Mouse (Mus musculus) gastrocnemius, postnatal 14 days (tissue): ENCODE results near the gene Ptprd. TPM values are rescaled to one million over a fixed set of nuclear protein-coding genes. Genes with fewer than 3 reads are reported as not detected.

Experiments
- DNase-seq: peaks from one replicate; pipeline ENCODE4 v3.0.0; 2021; ENCODE audit warnings: mixed read lengths
- intact Hi-C: fragments of 180-260 bp; cut with DNase I; formaldehyde crosslinking; loops from one replicate; pipeline ENCODE4 v1.15.1; 2025; ENCODE audit warnings: low total_unique reads
- total RNA-seq, 2 experiments: library from RNA; stranded (reverse); gene quantifications; 2 replicates each; pipeline ENCODE4 v1.2.3; 2021

Gene Ptprd
- total RNA-seq, 2 experiments from 2014 or later, result 15.9 to 21.1 TPM

DNA sequence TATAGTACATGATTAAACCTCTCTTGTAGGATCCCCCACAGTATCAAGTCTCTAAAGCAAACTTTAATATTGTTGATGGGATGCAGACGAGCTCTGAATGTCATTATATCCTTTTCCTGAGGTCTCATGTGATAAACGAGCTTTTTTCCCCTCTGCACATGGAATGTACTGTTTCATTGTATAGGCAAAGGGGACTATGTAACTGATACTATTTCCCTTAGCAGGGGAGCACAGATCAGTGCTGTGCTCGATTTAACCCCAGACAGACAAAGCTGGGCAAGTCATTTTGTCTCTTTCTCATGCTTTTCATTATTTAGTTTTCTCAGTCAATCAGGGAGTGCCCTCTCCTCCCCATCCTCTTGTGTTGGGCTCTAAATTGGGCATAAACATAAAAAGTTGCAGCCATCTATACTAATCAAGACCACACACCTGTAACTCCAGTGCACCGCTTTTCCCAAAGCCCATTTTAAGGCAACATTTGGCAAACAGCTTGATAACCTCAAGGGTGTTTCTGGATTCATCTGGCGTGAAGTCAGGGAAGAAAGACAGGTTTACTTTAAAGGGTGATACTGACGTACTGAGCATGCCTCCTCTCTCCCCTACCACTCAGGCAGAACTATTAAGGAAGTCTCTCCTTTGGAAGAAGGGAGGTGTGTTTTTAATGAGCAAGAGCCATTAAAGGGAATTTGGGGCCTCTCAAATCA, 1709.0 kb downstream of the Ptprd start:
- intact Hi-C loops, result no loop called here

DNA sequence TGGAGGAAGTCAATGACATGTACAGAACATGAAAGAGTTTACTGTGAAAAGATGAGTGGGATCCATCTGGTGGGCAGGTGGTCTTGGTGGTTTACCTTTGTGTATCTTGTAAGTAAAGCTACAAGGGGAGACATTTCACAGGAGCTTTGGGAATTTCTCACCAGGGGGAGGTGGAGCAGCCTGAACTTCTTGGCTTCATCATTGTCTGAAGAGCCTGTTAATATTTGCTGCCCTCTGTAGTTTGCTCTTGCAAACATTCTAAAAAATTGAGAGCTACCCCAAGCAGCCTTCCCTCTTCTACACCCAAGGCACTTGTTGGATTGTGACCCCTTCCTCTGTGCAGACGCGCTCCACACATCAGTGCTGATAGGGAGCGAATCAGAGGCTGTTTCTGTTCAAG, 1725.9 kb downstream of the Ptprd start:
- intact Hi-C loops, result no loop called here

More for the DNA sequence above, 1709.0 kb downstream of the Ptprd start:
- DNase-seq, result no peak

DNA sequence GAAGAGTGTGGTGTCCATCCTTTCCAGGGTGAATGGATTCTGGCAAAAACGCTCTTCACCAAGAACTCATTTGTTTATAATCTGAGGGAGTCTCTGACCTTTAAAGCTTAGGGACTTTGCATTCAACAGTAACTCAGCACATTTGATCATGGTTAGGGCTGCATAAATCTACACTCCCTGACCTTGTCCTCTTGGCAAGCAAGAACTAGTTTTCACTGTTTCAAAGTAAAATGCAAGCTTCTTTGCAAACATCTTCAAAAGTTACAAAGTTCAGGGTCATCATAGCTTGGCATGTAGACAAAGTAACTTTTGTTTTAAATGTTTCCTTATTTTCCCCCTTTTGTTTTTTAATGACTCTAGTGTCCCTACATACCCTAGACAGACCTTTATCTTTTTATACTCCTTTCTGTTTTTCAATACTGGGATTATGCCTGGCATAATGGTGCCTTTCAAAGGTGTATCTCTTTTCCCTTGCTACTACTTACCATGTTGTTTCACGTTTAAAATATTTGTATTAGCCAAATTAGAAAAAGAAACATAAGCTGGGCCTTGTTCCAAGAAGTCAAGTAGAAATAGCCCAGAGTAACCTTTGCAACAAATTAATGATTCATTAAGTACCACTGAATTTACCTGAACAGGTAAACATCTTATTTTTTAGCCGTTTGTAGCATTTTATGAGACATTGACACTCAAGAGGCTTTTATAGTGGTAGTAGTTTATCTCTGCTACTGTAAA, 1743.2 kb downstream of the Ptprd start:
- DNase-seq, result no peak
- intact Hi-C loops, result no loop called here

More for the DNA sequence above, 1725.9 kb downstream of the Ptprd start:
- DNase-seq, result no peak

DNA sequence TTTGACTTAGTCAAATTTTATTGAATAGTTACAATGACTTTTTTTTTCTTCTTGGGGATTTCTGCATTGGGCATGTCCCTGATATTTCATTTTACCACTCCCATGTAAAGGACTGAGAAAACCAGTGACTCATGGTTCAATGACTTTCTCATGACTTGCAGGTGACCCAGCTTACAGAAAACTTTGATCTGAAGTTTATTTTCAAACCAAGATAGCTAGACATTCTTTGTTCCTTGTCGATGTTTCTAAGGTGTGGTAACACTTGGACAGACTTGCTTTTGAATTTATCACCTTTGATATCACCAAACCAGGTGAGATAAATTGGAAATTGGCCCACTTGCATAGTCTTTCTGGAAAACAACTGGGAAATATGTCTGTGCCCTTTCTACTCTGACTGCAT, 1747.1 kb downstream of the Ptprd start:
- intact Hi-C loops, result no loop called here
- DNase-seq, result no peak

DNA sequence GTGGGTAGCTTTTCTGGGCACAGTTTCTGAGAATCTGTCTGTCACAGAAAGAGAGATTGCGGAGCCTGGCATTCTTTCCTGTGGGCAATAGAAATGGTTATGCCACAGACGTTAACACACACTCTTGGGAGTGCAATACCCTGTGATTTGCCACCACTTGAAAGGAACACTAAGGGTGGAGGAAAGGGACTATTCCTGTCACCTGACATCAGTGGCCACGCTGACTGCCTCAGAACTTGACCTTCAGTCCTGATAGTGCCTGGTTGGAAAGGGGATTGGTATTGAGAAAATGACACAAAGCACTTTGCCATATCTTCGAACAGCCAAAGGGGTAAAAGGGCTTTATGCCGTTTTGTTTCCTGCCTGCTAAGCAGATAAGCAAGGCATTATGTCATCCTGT, 1750.4 kb downstream of the Ptprd start:
- no peak for DNase-seq
- intact Hi-C loops, result no loop called here

GRCm38 (mm10) chr4:76460556-76460955, 1751.2 kb downstream of the Ptprd start:
- DNase-seq, result no peak
- intact Hi-C loops, result no loop called here

DNA sequence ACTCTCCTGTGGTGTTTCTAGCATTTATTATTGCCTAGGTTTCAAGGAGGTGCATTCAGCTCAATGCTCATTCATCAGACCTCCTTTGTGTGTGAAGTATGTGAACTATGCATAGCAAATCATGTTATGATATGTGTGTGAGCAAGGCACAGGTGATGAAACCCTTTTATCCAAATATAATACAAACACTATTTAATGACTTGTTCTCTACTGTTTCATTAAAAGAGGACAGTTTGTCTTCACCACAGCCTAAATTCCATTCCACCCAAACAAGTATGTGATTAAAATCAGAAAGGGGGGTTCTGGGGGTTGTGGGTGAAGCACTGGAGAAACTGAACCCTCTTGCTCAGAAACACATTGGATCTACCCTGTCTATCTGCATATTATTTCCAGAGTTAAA, 1752.1 kb downstream of the Ptprd start:
- DNase-seq, result no peak
- intact Hi-C loops, result no loop called here

DNA sequence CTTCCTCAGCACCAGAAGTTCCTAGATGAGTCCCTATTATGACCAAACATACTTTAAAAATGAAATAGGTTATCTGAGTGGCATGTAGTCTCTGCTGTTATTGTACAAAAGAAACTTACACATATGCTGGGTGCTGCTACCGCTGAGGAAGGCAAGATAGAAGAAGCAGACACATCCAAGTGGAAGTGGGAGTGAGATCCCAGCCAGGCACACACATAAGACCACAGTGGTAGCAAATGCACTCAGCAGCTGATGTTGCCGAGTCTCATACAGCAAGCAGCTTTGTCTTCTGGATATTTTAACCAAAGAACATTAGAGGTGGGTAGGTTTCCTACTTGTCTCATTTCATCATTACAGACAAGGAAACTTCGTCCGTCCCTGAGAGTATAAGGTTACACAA, 1759.5 kb downstream of the Ptprd start:
- no peak for DNase-seq
- intact Hi-C loops, result no loop called here

GRCm38 (mm10) chr4:76451019-76451552, 1760.7 kb downstream of the Ptprd start:
- intact Hi-C loops, result no loop called here
- DNase-seq, result no peak

GRCm38 (mm10) chr4:76450351-76451018, 1761.3 kb downstream of the Ptprd start:
- intact Hi-C loops, result no loop called here
- DNase-seq, result peak; percentile 45

GRCm38 (mm10) chr4:76449466-76450350, 1762.1 kb downstream of the Ptprd start:
- intact Hi-C loops, result no loop called here

DNA sequence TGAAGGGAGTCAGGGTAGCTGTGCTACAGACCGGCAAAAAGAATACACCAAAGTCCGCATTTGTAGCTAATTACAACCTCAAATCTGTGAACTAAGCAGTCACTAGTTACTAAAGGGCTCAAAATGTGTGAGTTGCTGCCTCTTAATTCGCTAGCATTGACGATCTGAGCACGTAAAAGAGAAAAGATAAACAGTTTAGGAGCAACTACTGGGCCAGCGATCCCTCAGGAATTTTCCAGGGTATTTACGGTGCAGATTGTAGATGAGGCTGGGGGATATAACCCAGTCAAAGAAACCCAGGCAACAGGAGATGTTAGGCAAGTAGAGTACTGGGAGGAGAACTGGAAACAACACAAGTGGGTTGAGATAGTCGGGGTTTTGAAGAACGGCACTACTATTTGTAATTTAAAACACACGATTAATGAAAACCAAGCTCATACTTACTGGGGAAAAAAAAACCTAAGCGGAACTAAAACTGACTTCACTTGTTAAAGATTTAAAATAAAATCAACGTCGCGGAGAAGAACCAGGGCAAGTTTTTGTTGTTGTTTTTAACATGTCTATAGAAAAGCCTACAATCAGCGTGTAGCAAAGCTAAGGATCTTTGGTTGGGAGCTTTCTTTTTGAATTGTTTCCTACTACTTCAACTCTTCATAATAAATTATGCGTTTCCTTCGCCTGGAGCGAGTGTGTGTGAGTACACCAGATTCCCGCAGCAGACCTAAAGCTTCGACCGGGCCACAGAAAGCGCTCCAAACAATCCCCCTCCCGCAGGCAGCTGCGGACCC, 1762.9 kb downstream of the Ptprd start:
- intact Hi-C loops, result no loop called here
- DNase-seq, result no peak

More at GRCm38 (mm10) chr4:76449466-76450350, 1762.1 kb downstream of the Ptprd start:
- DNase-seq, result peak; percentile 77

DNA sequence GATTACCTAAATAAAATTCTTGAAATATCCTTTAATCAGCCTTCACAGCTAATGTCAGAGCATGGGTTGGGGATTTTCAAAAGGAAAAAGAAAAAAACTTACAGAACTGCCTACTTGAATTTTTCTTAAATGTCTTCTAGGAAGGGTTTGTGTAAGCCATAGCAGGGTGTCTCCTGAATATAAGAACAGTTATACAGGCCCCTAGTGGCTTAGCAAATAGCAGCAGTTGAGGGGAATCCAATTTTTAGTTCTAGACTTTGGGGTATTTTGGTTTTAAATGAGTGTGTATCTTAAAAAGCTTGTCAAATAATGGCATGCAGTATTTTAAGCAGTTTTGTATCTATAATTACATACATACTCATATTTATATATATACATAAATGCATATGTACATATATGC, 1764.4 kb downstream of the Ptprd start:
- intact Hi-C loops, result no loop called here

GRCm38 (mm10) chr4:76444778-76445177, 1767.0 kb downstream of the Ptprd start:
- intact Hi-C loops, result no loop called here
- no peak for DNase-seq

More for the DNA sequence above, 1764.4 kb downstream of the Ptprd start:
- DNase-seq, result no peak

- peak; percentile 12 for DNase-seq
- intact Hi-C loops, result no loop called here
These were observed 1768.2 kb downstream of the Ptprd start for GRCm38 (mm10) chr4:76443553-76443952.

GRCm38 (mm10) chr4:76440791-76441364, 1770.9 kb downstream of the Ptprd start:
- intact Hi-C loops, result no loop called here
- DNase-seq, result peak; percentile 19

DNA sequence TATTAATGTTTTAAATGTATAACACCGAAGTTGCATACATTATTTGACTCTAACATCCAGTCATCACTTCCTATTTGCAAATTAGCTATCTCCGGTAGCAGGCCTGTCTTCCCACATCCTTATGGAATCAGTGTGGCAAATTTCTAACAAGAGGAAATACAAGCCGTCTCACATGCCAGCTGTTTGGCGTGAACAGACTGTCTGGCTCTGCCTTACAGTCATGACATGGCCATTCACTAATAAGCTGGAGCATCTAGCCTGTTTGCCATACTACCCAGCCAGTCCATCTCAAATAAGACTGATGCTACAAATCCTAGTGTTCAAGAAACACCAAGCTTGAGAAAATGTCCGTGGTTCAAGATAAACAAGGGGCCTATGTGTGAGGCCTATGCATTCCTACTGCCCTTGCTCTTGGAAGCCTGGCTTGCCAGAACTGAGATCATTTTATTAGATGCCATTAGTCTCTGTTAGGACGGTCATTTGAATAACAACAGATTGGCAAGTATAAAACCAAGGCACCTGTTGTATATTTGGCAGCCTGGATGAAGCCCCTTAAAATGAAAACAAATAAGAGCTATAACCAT, 1773.2 kb downstream of the Ptprd start:
- no peak for DNase-seq
- intact Hi-C loops, result no loop called here

DNA sequence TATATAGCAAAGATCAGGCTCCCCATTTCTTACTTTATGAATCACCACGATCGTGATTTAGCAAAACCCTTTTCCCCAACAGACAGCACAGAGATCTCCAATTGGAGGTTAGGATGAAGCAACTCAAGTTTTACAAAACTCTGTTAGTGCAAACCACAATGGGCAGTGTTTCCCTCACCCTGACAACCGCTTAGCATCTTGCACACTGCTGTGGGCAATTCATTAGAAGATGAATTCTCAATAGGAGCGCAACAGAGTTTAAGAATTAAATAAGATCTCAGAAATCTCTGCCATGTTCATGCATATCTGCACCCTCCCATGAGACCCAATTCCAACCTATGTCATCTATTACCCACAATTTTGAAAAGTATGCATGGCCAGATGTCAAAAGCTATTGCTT, 1773.7 kb downstream of the Ptprd start:
- no peak for DNase-seq
- intact Hi-C loops, result no loop called here
